Mouse (Mus musculus): ENCODE measurements around the gene Kmt2d. TPM values are rescaled to one million over a fixed set of nuclear protein-coding genes. Genes with fewer than 3 reads are reported as not detected.
"Not testable (repeated sequence)": the region's sequence is repeated elsewhere in the genome, so short reads cannot be mapped to it uniquely, and the experiment has no call there.

Gene Kmt2d
- 33.0 and 45.0 TPM in 2 replicates for total RNA-seq (2017)

GRCm38 (mm10) chr15:98871070-98871915, at the start of gene Kmt2d:
Kmt2d (minus strand) TSS chr15:98871204.
- 0 out of 4 replicates have a peak, but pooled peaks of 1 of the 2 experiments have one; percentile 1 for ATAC-seq (replicated peaks in 1 of 2; ENCODE audit: insufficient read depth in 1 of 2, low FRiP score in 2 of 2, low TSS enrichment in 1 of 2, low read depth in 1 of 2, poor library complexity in 2 of 2, severe bottlenecking in 2 of 2)

GRCm38 (mm10) chr15:98918499-98918895, 47.5 kb upstream of the Kmt2d start:
- ATAC-seq (replicated peaks in 1 of 2; ENCODE audit: insufficient read depth in 1 of 2, low FRiP score in 2 of 2, low TSS enrichment in 1 of 2, low read depth in 1 of 2, poor library complexity in 2 of 2, severe bottlenecking in 2 of 2): not testable (repeated sequence)

- ATAC-seq (replicated peaks in 1 of 2; ENCODE audit: insufficient read depth in 1 of 2, low FRiP score in 2 of 2, low TSS enrichment in 1 of 2, low read depth in 1 of 2, poor library complexity in 2 of 2, severe bottlenecking in 2 of 2): peak; percentile 98 to 99
Observed at GRCm38 (mm10) chr15:98917538-98918498, 46.8 kb upstream of the Kmt2d start, which contains the start of gene Lmbr1l. Lmbr1l (minus strand) TSS chr15:98918231.

GRCm38 (mm10) chr15:98917091-98917490, 46.1 kb upstream of the Kmt2d start:
- no peak for ATAC-seq (replicated peaks in 1 of 2; ENCODE audit: insufficient read depth in 1 of 2, low FRiP score in 2 of 2, low TSS enrichment in 1 of 2, low read depth in 1 of 2, poor library complexity in 2 of 2, severe bottlenecking in 2 of 2)

- ATAC-seq (replicated peaks in 1 of 2; ENCODE audit: insufficient read depth in 1 of 2, low FRiP score in 2 of 2, low TSS enrichment in 1 of 2, low read depth in 1 of 2, poor library complexity in 2 of 2, severe bottlenecking in 2 of 2): no peak
Observed at GRCm38 (mm10) chr15:98916016-98916415, 45.0 kb upstream of the Kmt2d start.

GRCm38 (mm10) chr15:98914903-98915302, 43.9 kb upstream of the Kmt2d start:
- ATAC-seq (replicated peaks in 1 of 2; ENCODE audit: insufficient read depth in 1 of 2, low FRiP score in 2 of 2, low TSS enrichment in 1 of 2, low read depth in 1 of 2, poor library complexity in 2 of 2, severe bottlenecking in 2 of 2): no peak

GRCm38 (mm10) chr15:98904692-98905091, 33.7 kb upstream of the Kmt2d start:
- peak in 1 of 2 experiments; percentile 42; a peak in 1 of 4 replicates for ATAC-seq (replicated peaks in 1 of 2; ENCODE audit: insufficient read depth in 1 of 2, low FRiP score in 2 of 2, low TSS enrichment in 1 of 2, low read depth in 1 of 2, poor library complexity in 2 of 2, severe bottlenecking in 2 of 2)

GRCm38 (mm10) chr15:98902600-98902999, 31.6 kb upstream of the Kmt2d start:
- no peak for ATAC-seq (replicated peaks in 1 of 2; ENCODE audit: insufficient read depth in 1 of 2, low FRiP score in 2 of 2, low TSS enrichment in 1 of 2, low read depth in 1 of 2, poor library complexity in 2 of 2, severe bottlenecking in 2 of 2)

GRCm38 (mm10) chr15:98901530-98901929, 30.5 kb upstream of the Kmt2d start:
- ATAC-seq (replicated peaks in 1 of 2; ENCODE audit: insufficient read depth in 1 of 2, low FRiP score in 2 of 2, low TSS enrichment in 1 of 2, low read depth in 1 of 2, poor library complexity in 2 of 2, severe bottlenecking in 2 of 2): no peak

- ATAC-seq (replicated peaks in 1 of 2; ENCODE audit: insufficient read depth in 1 of 2, low FRiP score in 2 of 2, low TSS enrichment in 1 of 2, low read depth in 1 of 2, poor library complexity in 2 of 2, severe bottlenecking in 2 of 2): 0 out of 4 replicates have a peak, but pooled peaks of 1 of the 2 experiments have one; percentile 8
Observed at GRCm38 (mm10) chr15:98897928-98898800, 27.2 kb upstream of the Kmt2d start, which contains the start of gene Dhh. Dhh (minus strand) TSS chr15:98898540.

- ATAC-seq (replicated peaks in 1 of 2; ENCODE audit: insufficient read depth in 1 of 2, low FRiP score in 2 of 2, low TSS enrichment in 1 of 2, low read depth in 1 of 2, poor library complexity in 2 of 2, severe bottlenecking in 2 of 2): no peak
Observed at GRCm38 (mm10) chr15:98897495-98897894, 26.5 kb upstream of the Kmt2d start.

- no peak for ATAC-seq (replicated peaks in 1 of 2; ENCODE audit: insufficient read depth in 1 of 2, low FRiP score in 2 of 2, low TSS enrichment in 1 of 2, low read depth in 1 of 2, poor library complexity in 2 of 2, severe bottlenecking in 2 of 2)
Observed at GRCm38 (mm10) chr15:98895635-98896589, 24.9 kb upstream of the Kmt2d start.

- ATAC-seq (replicated peaks in 1 of 2; ENCODE audit: insufficient read depth in 1 of 2, low FRiP score in 2 of 2, low TSS enrichment in 1 of 2, low read depth in 1 of 2, poor library complexity in 2 of 2, severe bottlenecking in 2 of 2): no peak
Observed at GRCm38 (mm10) chr15:98894746-98895634, 24.0 kb upstream of the Kmt2d start.

- no peak for ATAC-seq (replicated peaks in 1 of 2; ENCODE audit: insufficient read depth in 1 of 2, low FRiP score in 2 of 2, low TSS enrichment in 1 of 2, low read depth in 1 of 2, poor library complexity in 2 of 2, severe bottlenecking in 2 of 2)
Observed at GRCm38 (mm10) chr15:98893940-98894745, 23.1 kb upstream of the Kmt2d start, which contains the start of gene Rhebl1. Rhebl1 (minus strand) TSS chr15:98894540.
